Mouse (Mus musculus): ENCODE measurements at regions not wholly inside any gene's neighbourhood (a gene's known extent, or its start where the extent isn't known, plus 50 kb on each side); places are given as distances from the start of the nearest gene placed in this dataset.

DNA sequence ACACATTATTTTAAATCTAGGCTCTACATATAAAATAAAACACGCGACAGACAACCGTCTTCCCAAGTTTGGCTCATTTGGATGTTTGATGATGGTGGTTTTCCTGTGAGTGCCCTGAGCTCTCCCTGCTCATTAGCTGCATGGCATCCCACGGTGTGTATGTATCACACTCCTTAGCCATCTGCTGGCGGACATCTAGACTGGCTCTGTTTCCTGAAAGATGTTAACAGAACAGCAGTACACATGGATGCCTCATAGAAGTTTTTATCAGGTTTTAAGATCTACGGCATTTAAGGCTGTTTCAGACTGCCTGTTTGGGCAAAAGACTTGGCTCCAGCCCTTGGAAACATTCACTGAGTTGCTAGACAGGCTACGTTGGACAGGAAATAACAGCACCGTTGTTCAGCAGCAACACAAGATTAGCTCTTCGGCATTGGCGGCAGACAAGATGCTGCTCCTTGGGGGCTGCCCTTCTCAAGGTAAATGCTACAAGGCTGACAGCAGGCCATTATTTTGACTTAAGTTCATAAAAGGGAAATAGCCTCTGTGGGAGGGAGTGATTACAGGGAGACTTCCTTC is 61.5 kb upstream of the Tmem150c start:
- no peak for TF ChIP-seq POLR2AphosphoS2 (IDR thresholded peaks at IDR 0.05; ENCODE audit: insufficient read length, low read depth)
- no peak for TF ChIP-seq POLR2A (IDR thresholded peaks at IDR 0.05; ENCODE audit: insufficient read length, low read depth)
- no peak for TF ChIP-seq MYOG (IDR thresholded peaks at IDR 0.05; ENCODE audit: control insufficient read depth in 1 of 3, insufficient read depth in 1 of 3, insufficient read length in 2 of 3, low read depth in 2 of 3)
- no peak for TF ChIP-seq MAX (IDR thresholded peaks at IDR 0.05; ENCODE audit: low read depth)
- no peak for TF ChIP-seq CEBPB (IDR thresholded peaks at IDR 0.05; ENCODE audit: insufficient read depth, poor library complexity, severe bottlenecking)
- no peak for TF ChIP-seq E2F4 (IDR thresholded peaks at IDR 0.05; ENCODE audit: insufficient read depth)

All from myocyte (in vitro differentiated cells).